Mouse (Mus musculus) brain, embryonic 18.5 days (tissue): ENCODE measurements around the gene Gm16405.
"Not testable (repeated sequence)": the region's sequence is repeated elsewhere in the genome, so short reads cannot be mapped to it uniquely, and the experiment has no call there.

Experiments
- DNase-seq: peaks from one replicate; pipeline ENCODE4 v3.0.0-alpha.2; 2012; ENCODE audit warnings: low read depth, low spot score

The Gm16405 gene

DNA sequence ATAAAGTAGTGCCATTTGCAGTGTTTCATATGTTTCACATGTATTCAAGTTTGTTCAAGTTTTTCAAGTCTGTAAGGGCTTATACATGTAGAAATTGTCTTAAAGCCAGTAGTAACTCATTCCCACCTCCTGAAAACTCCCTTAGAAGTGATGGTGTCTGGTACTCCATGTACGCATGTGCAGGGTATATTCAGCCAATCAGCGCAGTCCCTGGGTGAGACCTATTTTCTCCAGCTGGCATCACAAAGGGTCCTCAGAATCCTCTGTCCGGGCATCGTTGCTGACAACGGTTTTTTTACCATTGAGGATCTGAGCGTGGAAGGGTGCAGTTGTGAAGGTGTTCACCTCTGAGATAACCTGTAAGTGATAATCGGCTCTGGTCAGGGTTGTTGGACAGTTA lies at the start of gene Gm16405:
TSS of gene Gm16405 (plus strand) at position 301 of the 400 bp plus-strand sequence.
- DNase-seq = not testable (repeated sequence)
